Mouse (Mus musculus): ENCODE results near the gene Gm42791.

- TF ChIP-seq CTCF (conservative IDR thresholded peaks at IDR 0.05; ENCODE audit: low read length) (no peak), POU5F1 (IDR thresholded peaks at IDR 0.05; ENCODE audit: borderline replicate concordance, low read length) (no peak)
Measured at GRCm38 (mm10) chr5:148968958-148969576, 25.9 kb downstream of the Gm42791 start.

All from E14TG2a.4 (cell line).